Mouse (Mus musculus) gastrocnemius, postnatal 36 days (tissue): Measurements from ENCODE around the gene Cyb561. TPM values are rescaled to one million over a fixed set of nuclear protein-coding genes. Genes with fewer than 3 reads are reported as not detected.

ENCODE experiments used
- DNase-seq, 2 experiments: peaks; one replicate each; pipeline ENCODE4 v3.0.0; 2022
- intact Hi-C: fragments of 180-260 bp; cut with DNase I; formaldehyde crosslinking; loops from one replicate; pipeline ENCODE4 v1.15.1; 2025
- total RNA-seq, 2 experiments: library from RNA; stranded (reverse); gene quantifications; 2 replicates each; pipeline ENCODE4 v1.2.3; 2021

The Cyb561 gene
- total RNA-seq, 2 experiments from 2014 or later = 4.3 to 6.0 TPM

GRCm38 (mm10) chr11:105955815-105956430 is 2.8 kb upstream of the Cyb561 start:
- intact Hi-C loops = no loop called here
- no peak for DNase-seq

- intact Hi-C loops = no loop called here
- DNase-seq = peak in 1 of 2 experiments; percentile 58
Measured at GRCm38 (mm10) chr11:105953402-105953801, 266 bp upstream of the Cyb561 start.

GRCm38 (mm10) chr11:105952111-105952510 is 1.0 kb downstream of the Cyb561 start:
- DNase-seq = no peak
- intact Hi-C loops = no loop called here

GRCm38 (mm10) chr11:105951601-105952044 is 1.5 kb downstream of the Cyb561 start:
- intact Hi-C loops = no loop called here
- no peak for DNase-seq

GRCm38 (mm10) chr11:105950519-105950918 is 2.6 kb downstream of the Cyb561 start:
- intact Hi-C loops = no loop called here
- no peak for DNase-seq

- intact Hi-C loops = no loop called here
- no peak for DNase-seq
Measured at GRCm38 (mm10) chr11:105948255-105948654, 4.9 kb downstream of the Cyb561 start.

- intact Hi-C loops = no loop called here
- no peak for DNase-seq
Measured at GRCm38 (mm10) chr11:105946694-105947154, 6.4 kb downstream of the Cyb561 start.

- intact Hi-C loops = no loop called here
- no peak for DNase-seq
Measured at GRCm38 (mm10) chr11:105944770-105945672, 8.1 kb downstream of the Cyb561 start.

- intact Hi-C loops = no loop called here
- DNase-seq = peak; percentile 57 to 63
Measured at GRCm38 (mm10) chr11:105944126-105944621, 9.0 kb downstream of the Cyb561 start.

GRCm38 (mm10) chr11:105943133-105944102 is 9.7 kb downstream of the Cyb561 start:
- peak; percentile 35 to 58 for DNase-seq
- intact Hi-C loops = no loop called here

GRCm38 (mm10) chr11:105941973-105942372 is 11.2 kb downstream of the Cyb561 start:
- intact Hi-C loops = no loop called here
- no peak for DNase-seq

- DNase-seq = peak in 1 of 2 experiments; percentile 28
- intact Hi-C loops = no loop called here
Measured at GRCm38 (mm10) chr11:105938771-105939170, 14.4 kb downstream of the Cyb561 start.

GRCm38 (mm10) chr11:105936974-105937373 is 16.2 kb downstream of the Cyb561 start:
- no peak for DNase-seq
- intact Hi-C loops = no loop called here

- intact Hi-C loops = no loop called here
- DNase-seq = peak; percentile 89 to 92
Measured at GRCm38 (mm10) chr11:105936200-105936599, 16.9 kb downstream of the Cyb561 start.

- no peak for DNase-seq
- intact Hi-C loops = no loop called here
Measured at GRCm38 (mm10) chr11:105935496-105935895, 17.6 kb downstream of the Cyb561 start.

GRCm38 (mm10) chr11:105934816-105935215 is 18.3 kb downstream of the Cyb561 start:
- peak; percentile 49 to 54 for DNase-seq
- intact Hi-C loops = no loop called here

- peak; percentile 32 to 51 for DNase-seq
Measured at GRCm38 (mm10) chr11:105934303-105934711, 18.8 kb downstream of the Cyb561 start.

GRCm38 (mm10) chr11:105933746-105934145 is 19.4 kb downstream of the Cyb561 start:
- no peak for DNase-seq

More at GRCm38 (mm10) chr11:105934303-105934711, 18.8 kb downstream of the Cyb561 start:
- intact Hi-C loops = no loop called here

GRCm38 (mm10) chr11:105931380-105931779 is 21.8 kb downstream of the Cyb561 start:
- intact Hi-C loops = no loop called here
- DNase-seq = no peak

More at GRCm38 (mm10) chr11:105933746-105934145, 19.4 kb downstream of the Cyb561 start:
- intact Hi-C loops = no loop called here

- intact Hi-C loops = loop anchor here (2.0 kb wide), 1 partner anchor 41 kb away; no protein-coding TSS in a partner anchor
- DNase-seq = no peak
Measured at GRCm38 (mm10) chr11:105928171-105928570, 25.0 kb downstream of the Cyb561 start.
